Mouse (Mus musculus) urinary bladder, postnatal 10 days (tissue): ENCODE results near the gene Rnf135.
"Not testable (repeated sequence)": the region's sequence is repeated elsewhere in the genome, so short reads cannot be mapped to it uniquely, and the experiment has no call there.

Experiments used
- DNase-seq: peaks from one replicate; pipeline ENCODE4 v3.0.0; 2022; ENCODE audit warnings: low spot score

The Rnf135 gene

GRCm38 (mm10) chr11:80202296-80202695, 18.6 kb downstream of the Rnf135 start:
- DNase-seq = no peak

- no peak for DNase-seq
These were observed 20.4 kb downstream of the Rnf135 start for GRCm38 (mm10) chr11:80204037-80204436.

- no peak for DNase-seq
These were observed 21.3 kb downstream of the Rnf135 start for GRCm38 (mm10) chr11:80204941-80205340.

- DNase-seq = no peak
These were observed 24.8 kb downstream of the Rnf135 start for GRCm38 (mm10) chr11:80208465-80208859.

- peak; percentile 88 for DNase-seq
These were observed 25.5 kb downstream of the Rnf135 start, which contains the start of gene Rhot1 for GRCm38 (mm10) chr11:80208860-80209800. Rhot1 (plus strand) TSS chr11:80209019.

- DNase-seq = no peak
These were observed 26.7 kb downstream of the Rnf135 start for GRCm38 (mm10) chr11:80210321-80210720.

- DNase-seq = no peak
These were observed 28.6 kb downstream of the Rnf135 start for GRCm38 (mm10) chr11:80212282-80212681.

- DNase-seq = no peak
These were observed 31.6 kb downstream of the Rnf135 start for GRCm38 (mm10) chr11:80215291-80215690.

GRCm38 (mm10) chr11:80218657-80219293, 35.1 kb downstream of the Rnf135 start:
- no peak for DNase-seq

GRCm38 (mm10) chr11:80230066-80230465, 46.4 kb downstream of the Rnf135 start:
- DNase-seq = not testable (repeated sequence)

GRCm38 (mm10) chr11:80237278-80237677, 53.6 kb downstream of the Rnf135 start:
- DNase-seq = no peak

- DNase-seq = no peak
These were observed 54.7 kb downstream of the Rnf135 start for GRCm38 (mm10) chr11:80238306-80238705.

GRCm38 (mm10) chr11:80247026-80247425, 63.4 kb downstream of the Rnf135 start:
- DNase-seq = no peak

- DNase-seq = no peak
These were observed 64.9 kb downstream of the Rnf135 start for GRCm38 (mm10) chr11:80248531-80248930.
